Mouse (Mus musculus) kidney, adult 2 months (tissue): ENCODE measurements around the gene Myb.

ENCODE experiments used
- CTCF ChIP-seq: fragments of 200-500 bp; conservative IDR thresholded peaks from 2 replicates; pipeline ENCODE4 v1.5.1; 2011; ENCODE audit warnings: low read depth, mild to moderate bottlenecking, control low read depth, low read length, moderate library complexity, mixed read lengths; ENCODE audit not compliant: insufficient read depth, insufficient read length
- POLR2A ChIP-seq: fragments of 200-500 bp; IDR thresholded peaks from one replicate; pipeline ENCODE4 v1.6.1; 2011; ENCODE audit warnings: low read depth, low read length, control low read depth

DNA sequence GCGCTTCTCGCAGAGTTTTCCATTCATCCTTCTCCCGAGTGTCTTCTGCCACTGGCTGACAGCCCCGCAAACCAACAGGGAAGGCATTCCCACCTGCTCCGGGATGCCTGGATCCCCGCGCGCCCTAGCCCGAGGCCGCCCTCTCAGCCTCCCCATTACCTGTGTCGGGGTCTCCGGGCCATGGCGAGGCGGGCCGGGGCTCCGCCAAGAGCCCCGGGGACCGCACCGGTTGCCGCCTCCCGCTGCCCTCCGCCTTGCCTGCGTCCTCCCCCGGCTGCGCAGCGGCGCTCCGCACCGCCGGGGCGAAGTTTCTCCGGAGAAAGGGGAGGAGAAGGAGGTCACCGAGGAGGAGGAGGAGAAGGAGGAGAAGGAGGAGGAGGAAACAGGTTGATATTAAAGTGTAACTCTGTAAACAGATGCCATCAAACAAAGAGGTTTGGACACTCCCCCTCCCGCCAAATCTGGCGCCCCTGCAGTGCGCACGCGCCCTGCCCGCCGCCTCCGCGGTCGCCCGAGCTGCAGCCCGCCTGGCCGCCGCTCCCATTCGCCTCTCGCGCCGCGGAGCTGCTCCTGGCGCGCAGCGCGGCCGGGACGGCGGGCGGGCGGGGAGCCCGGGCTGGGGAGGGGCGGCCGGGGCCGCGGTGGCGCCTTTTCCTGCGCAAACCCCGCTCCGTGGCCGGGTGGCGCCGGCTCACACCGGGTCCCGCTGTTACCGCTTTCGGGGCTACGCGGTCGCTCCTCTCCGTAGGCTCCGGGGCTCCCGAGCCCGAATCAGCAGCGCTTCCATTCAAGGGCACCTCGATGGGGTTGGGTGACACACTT is at the start of gene Myb:
- TF ChIP-seq CTCF = no peak
- TF ChIP-seq POLR2A = no peak
